Mouse (Mus musculus): Measurements from ENCODE around the gene Sptlc2.

Sptlc2 gene

GRCm38 (mm10) chr12:87374159-87374558, 14.0 kb downstream of the Sptlc2 start:
- no peak for TF ChIP-seq GATA4 (IDR thresholded peaks at IDR 0.05; ENCODE audit: insufficient replicate concordance, low read length)

GRCm38 (mm10) chr12:87369319-87369718, 18.8 kb downstream of the Sptlc2 start:
- TF ChIP-seq GATA4 (IDR thresholded peaks at IDR 0.05; ENCODE audit: insufficient replicate concordance, low read length), result no peak

GRCm38 (mm10) chr12:87368092-87368491, 20.1 kb downstream of the Sptlc2 start:
- no peak for TF ChIP-seq GATA4 (IDR thresholded peaks at IDR 0.05; ENCODE audit: insufficient replicate concordance, low read length)

GRCm38 (mm10) chr12:87365676-87366075, 22.5 kb downstream of the Sptlc2 start:
- TF ChIP-seq GATA4 (IDR thresholded peaks at IDR 0.05; ENCODE audit: insufficient replicate concordance, low read length), result no peak

- TF ChIP-seq GATA4 (IDR thresholded peaks at IDR 0.05; ENCODE audit: insufficient replicate concordance, low read length), result no peak
Measured at GRCm38 (mm10) chr12:87362111-87362510, 26.0 kb downstream of the Sptlc2 start.

GRCm38 (mm10) chr12:87348029-87348428, 40.1 kb downstream of the Sptlc2 start:
- no peak for TF ChIP-seq GATA4 (IDR thresholded peaks at IDR 0.05; ENCODE audit: insufficient replicate concordance, low read length)

- no peak for TF ChIP-seq GATA4 (IDR thresholded peaks at IDR 0.05; ENCODE audit: insufficient replicate concordance, low read length)
Measured at GRCm38 (mm10) chr12:87347511-87347910, 40.6 kb downstream of the Sptlc2 start.

- no peak for TF ChIP-seq GATA4 (IDR thresholded peaks at IDR 0.05; ENCODE audit: insufficient replicate concordance, low read length)
Measured at GRCm38 (mm10) chr12:87343084-87343605, 45.0 kb downstream of the Sptlc2 start.

GRCm38 (mm10) chr12:87338082-87338481, 50.1 kb downstream of the Sptlc2 start:
- TF ChIP-seq GATA4 (IDR thresholded peaks at IDR 0.05; ENCODE audit: insufficient replicate concordance, low read length), result no peak

GRCm38 (mm10) chr12:87334886-87335285, 53.3 kb downstream of the Sptlc2 start:
- no peak for TF ChIP-seq GATA4 (IDR thresholded peaks at IDR 0.05; ENCODE audit: insufficient replicate concordance, low read length)

GRCm38 (mm10) chr12:87333794-87334193, 54.4 kb downstream of the Sptlc2 start:
- TF ChIP-seq GATA4 (IDR thresholded peaks at IDR 0.05; ENCODE audit: insufficient replicate concordance, low read length), result no peak

- TF ChIP-seq GATA4 (IDR thresholded peaks at IDR 0.05; ENCODE audit: insufficient replicate concordance, low read length), result no peak
Measured at GRCm38 (mm10) chr12:87332511-87332910, 55.6 kb downstream of the Sptlc2 start.

GRCm38 (mm10) chr12:87331908-87332307, 56.2 kb downstream of the Sptlc2 start:
- TF ChIP-seq GATA4 (IDR thresholded peaks at IDR 0.05; ENCODE audit: insufficient replicate concordance, low read length), result no peak

- no peak for TF ChIP-seq GATA4 (IDR thresholded peaks at IDR 0.05; ENCODE audit: insufficient replicate concordance, low read length)
Measured at GRCm38 (mm10) chr12:87331053-87331456, 57.1 kb downstream of the Sptlc2 start.

- TF ChIP-seq GATA4 (IDR thresholded peaks at IDR 0.05; ENCODE audit: insufficient replicate concordance, low read length), result no peak
Measured at GRCm38 (mm10) chr12:87330213-87330612, 57.9 kb downstream of the Sptlc2 start.

- no peak for TF ChIP-seq GATA4 (IDR thresholded peaks at IDR 0.05; ENCODE audit: insufficient replicate concordance, low read length)
Measured at GRCm38 (mm10) chr12:87328025-87328424, 60.1 kb downstream of the Sptlc2 start.

GRCm38 (mm10) chr12:87327610-87328009, 60.5 kb downstream of the Sptlc2 start:
- no peak for TF ChIP-seq GATA4 (IDR thresholded peaks at IDR 0.05; ENCODE audit: insufficient replicate concordance, low read length)

All from liver, adult (tissue).